Mouse (Mus musculus) frontal cortex, postnatal 36 days (tissue): ENCODE data around the gene Cd101.

Source experiments
- DNase-seq, 2 experiments: peaks; one replicate each; pipeline ENCODE4 v3.0.0; 2022; ENCODE audit warnings: low spot score in 2 of 2

Cd101 gene

DNA sequence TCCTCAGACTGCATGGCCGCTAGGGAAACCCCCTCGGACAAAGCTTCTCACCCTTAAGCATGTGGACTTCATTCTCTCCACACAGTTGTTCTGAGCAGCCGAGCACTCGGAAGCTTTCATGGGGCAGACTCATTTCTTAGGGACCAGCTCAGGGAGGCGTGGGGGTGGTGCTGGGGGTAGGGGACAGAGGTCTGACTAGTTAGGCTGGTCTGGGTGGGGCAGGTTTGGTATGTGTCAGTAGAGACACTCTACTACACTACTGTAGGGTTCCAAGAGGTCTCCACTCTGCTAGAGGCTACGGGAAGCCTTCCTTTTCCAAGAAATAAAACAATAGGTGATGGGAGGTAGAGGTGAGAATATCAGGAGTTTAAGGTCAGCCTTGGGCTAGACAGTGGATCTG, 15.3 kb upstream of the Cd101 start:
- DNase-seq = no peak

DNA sequence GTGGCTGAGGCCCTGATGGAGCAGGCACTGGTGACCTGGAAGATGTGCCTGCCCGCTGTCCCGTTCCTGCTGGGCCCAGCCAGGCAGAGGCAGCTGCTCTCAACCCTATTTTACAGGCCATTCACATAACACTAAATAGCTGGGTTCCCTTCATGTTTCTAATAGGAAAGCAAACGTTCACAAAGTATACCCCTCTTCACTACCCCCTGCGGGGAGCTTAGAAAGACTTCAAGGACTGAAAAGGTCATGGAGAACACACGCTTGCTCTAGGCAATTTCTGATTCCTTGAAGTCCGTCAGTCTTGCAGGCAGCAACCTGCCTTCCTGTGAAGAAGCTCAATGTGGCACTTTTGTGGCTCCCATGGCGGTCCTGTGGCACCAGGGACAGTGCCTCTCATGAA, 12.6 kb upstream of the Cd101 start:
- DNase-seq = no peak

DNA sequence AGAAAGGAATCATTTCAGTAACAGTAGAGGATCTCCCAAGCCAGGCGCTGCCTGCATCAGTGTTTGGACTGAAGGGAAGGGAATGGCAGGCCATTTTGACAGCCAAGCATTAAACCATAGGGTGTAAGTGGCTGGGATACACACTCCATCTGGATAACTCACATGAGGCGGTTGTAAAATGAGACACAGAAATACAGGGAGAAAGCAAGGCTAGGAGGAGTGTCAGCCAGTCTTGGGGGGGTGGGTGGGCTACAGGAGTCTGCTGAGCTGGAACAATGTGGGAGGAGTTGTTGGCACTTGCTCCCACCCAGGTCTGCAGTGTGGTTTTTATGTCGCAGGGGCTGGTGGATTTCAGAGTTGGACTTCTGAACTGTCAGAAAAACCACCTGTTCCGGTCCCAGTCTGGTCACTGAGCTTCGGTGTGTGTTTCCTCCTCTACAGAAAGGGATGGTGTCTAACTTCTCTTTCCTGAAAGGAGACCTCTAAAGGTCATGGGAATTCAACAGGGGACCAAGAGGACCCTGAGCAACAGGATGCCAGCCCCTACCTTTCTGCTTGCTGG, 8.7 kb upstream of the Cd101 start:
- no peak for DNase-seq

DNA sequence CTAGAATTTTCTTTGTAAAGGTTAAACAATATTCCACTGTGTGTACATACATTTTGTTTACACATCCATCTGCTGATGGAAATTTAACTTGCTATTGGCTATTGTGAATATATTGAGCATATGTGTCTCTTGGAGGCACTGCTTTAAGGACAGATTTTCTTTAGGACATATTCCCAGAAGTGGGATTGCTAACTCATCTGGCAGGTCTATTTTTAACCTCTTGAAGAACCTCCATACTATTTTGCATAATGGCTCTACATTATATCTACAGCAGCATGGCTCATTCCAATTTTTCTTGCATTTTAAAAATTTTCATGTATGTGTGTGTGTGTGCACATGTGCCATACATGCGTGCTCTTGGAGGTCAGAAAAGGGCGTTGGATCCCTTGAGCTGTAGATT, 6.6 kb upstream of the Cd101 start:
- DNase-seq = no peak

DNA sequence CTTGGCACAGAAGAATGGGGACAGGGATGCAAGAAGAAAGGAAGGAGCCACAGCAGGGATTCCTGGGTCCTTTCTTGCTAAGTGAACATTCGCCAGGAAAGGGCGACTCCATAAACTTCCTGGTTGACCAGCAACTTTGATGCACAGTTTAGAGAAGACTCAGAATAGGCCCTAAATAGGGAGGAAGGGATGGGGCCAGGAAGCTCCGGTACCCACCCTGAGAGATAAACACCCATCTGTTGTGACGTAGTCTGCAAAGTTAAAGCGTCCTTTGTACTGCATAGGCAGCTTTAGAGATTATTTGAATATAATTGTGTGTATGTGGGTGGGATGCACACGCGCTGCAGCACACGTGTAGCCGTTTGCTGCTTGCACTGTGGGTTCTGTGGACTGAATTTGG, 5.2 kb upstream of the Cd101 start:
- no peak for DNase-seq

DNA sequence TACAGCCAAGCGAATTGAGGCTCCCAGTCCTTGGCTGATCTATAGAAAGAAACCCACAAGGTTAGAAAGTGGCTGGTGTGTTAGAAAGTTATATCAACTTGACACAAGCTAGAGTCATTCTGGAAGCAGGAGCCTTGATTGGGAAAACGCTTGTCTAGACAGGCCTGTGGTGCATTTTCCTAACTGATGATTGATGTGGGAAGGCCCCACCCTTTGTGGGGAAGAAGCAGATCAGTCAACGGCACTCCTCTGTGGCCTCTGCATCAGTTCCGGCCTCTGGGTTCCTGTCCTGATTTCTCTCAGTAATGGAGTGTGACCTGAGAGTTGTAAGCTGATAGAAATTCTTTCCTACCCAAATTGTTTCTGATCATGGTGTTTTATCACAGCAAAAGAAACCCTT, 4.3 kb upstream of the Cd101 start:
- DNase-seq = no peak

DNA sequence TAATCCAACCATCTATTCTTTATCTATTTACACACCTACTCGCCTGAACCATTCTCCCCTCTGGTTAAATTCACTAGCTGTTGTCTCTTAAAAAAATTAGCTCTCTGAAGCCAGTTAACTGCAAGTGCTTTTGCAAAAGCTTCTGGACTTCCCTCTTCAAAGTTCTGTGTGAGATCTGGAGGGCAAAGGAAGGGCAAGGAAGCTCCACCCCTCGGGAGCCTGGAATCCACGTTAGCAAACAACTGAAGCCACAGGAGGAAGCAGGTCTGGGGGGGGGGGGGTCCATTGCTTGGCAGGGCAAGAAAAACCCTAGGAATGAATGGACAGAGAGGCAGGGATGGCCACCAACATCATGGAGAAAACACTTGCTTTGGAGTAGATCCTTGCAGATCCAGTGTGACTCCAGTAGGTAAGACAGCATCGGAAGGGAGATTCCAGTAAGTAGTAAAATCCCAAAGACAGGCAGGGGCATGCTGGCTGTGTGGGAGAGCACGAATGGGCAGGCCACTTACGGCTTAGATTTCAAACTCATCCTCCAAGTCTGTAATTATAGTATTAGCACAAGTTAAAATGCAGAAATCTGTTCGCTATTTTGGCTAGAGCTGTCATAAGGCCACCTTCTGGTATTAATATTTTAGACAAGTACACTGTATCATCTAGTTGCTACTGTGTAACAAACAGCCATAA, 2.2 kb upstream of the Cd101 start:
- DNase-seq = no peak

DNA sequence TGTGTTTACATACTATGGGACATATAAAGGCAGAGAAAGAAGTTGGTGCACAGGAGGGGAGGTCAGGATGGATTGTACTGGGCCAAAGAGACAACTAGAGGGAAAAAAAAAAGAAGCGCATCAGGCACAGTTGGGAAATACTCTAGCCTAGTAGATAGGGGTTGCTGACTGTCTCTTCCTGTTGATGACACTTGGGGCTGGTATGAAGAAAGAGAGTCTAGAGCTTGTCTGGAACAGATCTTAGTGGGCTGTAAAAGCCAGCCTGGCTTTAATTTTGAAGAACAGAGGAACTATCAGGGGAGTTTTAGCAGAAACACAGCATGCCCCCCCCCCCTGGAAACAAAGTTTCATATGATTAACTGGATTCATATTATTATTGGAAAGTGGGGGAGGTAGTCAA, 1.3 kb upstream of the Cd101 start:
- no peak for DNase-seq

DNA sequence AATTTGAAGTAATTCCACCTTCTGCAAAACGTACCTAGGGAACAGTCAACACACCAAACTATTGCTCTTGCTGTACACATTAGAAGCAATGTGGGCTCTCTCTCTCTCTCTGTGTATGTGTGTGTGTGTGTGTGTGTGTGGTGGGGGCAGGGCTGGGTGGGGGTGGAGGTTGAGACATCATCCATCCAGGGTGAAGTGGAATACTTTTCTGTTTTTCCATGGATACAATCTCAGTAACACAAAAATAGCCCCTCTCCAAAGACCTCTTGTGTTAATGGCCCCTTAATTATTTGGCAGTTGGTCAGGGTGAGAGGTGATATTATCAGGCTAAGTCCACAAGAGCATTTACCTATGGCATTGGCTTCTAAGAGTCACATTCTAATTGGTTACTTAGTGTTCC, 2.6 kb downstream of the Cd101 start:
- DNase-seq = no peak

DNA sequence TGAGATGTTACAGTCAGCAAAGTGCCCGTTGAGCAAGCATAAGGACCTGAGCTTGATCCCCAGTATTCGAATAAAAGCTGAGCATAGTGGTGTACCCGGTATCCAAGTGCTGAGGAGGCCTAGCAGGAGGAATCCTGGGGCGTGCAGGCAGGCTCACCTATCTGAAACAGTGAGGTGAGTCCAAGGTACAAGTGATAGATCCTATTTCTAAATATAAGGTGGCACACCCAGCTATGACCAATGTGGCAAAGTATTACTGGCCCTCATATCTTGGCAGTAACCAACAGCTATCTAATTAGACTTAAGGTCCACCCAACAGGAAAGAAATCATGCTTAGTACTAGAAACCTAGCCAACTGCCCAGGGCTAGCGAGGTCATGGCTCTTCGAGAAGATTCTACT, 6.4 kb downstream of the Cd101 start:
- DNase-seq = no peak

DNA sequence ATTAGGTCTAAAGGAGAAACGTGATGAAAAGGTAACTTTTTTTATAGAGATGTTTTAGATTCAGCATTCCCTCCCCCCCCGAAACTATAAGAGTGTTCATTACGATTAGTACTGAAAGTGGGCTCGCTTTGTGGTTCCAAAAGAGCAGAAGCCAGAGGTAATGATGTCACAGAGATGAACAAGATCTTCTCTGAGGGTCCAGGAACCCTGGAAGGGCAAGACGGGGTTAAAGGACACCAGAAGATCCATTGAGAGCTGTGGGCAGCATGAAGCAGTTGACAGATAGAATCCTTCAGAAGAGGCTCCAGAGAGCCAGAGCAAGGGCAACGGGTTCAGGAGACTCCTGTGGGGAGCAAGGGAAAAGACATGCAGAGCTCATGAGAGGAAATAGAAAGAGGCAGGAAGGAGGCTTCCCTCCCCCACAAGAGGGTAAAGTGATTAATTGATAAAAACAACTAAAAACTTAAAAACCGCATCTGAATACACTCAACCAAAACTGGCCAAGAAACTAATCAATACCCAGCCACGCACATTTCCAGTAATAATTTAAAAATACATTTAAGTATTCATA, 7.8 kb downstream of the Cd101 start:
- DNase-seq = no peak

DNA sequence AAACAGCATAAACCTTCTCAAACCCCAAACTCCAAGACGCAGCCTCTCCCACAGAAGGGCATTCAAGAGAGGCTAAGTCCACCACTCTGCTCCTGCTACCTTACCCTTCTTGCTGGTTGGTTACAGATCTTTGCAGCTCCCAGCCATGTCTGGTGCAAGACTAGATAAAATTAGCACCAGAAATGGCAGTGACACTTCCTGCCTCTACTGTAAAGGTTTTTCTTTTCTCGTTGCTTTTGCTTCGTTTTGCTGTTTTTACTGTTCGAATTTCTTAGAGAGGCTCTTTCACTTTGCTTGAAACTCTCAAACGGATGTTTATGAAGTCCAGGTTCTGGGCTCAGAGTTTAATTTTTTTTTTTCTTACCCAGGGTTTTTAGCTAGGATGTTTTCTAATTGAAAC, 8.3 kb downstream of the Cd101 start:
- DNase-seq = no peak

DNA sequence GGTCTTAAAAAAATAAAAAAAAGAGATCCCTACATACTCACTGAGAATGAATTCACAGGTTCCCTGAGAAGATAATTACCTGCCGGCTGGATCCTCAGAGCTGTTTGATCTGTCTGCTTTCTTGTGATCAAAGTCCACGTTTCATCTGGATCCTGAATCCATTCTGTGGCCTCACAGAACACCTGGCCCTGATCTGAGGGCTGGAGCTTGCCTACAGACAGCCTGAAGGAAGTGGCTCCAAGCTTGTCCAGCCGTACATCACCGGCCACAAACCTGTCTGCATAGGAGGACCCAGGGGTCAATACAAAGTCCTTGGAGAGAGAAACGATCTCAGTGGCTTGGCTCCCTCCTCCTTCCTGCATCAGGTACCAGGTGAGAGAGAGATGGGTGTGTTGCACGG, 10.9 kb downstream of the Cd101 start:
- DNase-seq = no peak

DNA sequence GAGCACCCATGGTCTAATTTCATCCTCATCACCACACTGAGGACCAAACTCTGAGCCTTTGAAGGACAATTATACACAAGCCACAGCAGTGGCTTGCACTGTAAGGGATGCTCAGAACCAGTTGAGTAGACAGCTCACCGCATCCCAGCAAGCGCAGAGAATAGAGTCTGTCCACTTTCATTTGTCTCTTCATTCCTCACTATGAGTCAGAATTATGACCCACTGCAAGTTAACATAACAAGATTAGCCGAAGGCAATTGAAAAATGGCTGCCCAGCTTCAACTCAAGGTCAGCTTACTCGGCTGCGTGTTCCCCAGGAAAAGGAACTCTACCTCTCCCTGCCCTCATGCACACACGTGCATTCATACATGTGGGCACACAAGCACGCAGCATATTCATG, 13.3 kb downstream of the Cd101 start:
- DNase-seq = no peak

DNA sequence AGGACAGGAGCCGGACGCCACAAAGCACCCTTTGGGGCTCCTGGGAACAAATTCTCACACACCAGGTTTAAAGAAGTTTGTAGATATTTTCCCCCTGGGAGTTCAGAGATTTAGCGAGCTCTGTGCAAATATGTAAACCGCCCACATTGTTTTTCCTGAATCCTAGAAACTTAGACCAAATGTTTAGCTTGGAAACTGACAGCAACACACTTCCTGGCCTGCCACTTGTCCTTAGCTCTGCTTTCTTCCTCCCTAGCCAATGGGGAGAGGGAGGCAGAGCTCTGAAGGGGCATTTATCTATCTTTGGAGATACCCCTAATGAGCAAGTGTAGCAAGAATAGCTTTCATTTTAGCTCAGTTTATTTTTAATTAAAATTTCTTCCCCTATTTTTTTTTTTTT, 14.1 kb downstream of the Cd101 start:
- DNase-seq = no peak

DNA sequence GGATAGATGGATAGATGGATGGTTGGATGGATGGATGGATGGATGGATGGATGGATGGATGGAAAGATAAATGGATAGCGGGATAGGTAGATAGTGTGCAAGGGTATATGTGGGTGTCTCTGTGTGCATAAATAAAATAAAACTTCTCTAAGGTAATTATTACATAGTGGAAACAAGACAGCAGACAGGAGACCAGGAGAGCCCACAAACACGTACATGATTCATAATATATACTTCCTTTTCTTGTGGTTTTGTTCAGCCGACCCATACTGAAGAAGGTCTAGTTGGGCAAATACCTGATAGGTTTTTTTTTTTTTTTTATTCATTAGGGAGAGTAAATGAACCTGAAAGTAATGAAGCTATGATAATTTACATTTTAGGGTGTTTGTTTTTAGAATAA, 15.8 kb downstream of the Cd101 start:
- DNase-seq = no peak

DNA sequence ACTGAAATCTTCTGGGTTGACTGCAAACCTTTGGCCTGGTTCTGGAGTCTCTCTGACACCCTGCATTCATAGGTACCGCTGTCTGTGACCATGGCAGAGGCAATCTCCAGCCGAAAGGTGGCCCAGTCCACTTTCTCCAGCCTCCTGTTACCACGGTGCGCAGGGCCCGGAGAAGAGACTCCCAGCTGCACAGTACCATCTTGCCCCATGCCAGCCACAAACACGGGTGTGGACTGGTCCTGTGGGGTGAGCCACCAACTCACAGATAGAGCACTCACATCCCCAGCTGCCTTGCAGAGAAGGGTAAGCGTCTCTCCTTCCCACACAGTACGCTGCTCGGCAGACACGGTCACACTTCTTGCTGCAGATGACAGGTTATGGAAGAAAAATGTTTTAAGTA, 16.4 kb downstream of the Cd101 start:
- DNase-seq = no peak

DNA sequence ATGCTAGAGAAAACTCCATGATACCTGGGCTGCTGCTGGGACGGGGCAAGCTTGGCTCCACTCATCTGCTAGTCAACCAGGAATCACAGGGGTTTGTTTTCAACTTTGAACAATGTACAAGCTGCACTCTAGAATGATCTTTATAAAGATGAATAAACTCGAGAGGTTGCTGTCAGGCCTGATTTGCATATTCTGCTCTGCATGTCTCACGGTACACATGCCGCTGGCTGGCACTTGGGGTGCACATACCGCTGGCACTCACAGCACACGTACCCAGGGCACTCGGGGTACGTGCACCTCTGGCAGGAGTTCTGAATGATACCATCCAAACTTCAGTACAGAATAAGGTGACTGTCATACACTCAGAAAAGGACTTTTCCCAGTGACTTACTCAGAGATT, 16.8 kb downstream of the Cd101 start:
- DNase-seq = no peak

DNA sequence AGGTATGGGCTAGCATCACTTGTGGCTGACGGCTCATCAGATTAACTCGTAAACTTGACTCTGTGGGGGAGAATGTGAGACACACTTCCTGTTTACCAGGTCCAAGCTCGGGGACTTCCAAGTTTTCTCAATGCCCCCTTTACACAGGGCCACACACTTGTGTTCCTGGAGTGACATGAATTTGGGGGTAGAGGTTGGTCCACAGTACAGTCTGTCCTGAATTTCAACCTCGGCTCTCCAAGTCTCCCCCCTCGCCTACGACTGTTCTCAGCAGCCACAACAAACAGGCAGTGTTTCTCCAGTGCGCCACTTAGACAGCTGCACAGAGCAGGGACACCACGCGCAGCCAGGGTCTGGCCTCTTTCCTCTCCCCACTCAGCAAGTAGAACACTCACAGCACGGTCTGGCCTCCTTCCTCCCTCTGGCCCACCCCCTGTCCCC, 17.2 kb downstream of the Cd101 start:
- DNase-seq = peak in 1 of 2 experiments; percentile 42

DNA sequence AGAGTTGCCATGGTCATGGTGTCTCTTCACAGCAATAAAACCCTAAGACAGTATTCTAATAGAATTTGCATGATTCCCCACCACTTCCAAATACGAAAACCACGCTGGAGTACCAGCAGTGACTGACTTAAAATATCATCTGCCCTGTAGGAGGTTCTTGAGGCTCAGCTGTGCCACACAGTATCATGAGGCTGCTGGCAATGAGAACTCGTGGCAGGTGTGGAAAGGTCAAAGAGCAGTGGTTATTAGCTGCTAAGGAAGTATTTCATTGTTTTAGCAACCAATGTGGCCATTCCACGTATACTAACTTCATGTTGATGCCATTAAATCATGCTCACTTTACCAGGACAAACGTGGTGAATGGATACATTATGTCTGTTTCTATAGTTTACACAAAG, 18.2 kb downstream of the Cd101 start:
- DNase-seq = no peak

DNA sequence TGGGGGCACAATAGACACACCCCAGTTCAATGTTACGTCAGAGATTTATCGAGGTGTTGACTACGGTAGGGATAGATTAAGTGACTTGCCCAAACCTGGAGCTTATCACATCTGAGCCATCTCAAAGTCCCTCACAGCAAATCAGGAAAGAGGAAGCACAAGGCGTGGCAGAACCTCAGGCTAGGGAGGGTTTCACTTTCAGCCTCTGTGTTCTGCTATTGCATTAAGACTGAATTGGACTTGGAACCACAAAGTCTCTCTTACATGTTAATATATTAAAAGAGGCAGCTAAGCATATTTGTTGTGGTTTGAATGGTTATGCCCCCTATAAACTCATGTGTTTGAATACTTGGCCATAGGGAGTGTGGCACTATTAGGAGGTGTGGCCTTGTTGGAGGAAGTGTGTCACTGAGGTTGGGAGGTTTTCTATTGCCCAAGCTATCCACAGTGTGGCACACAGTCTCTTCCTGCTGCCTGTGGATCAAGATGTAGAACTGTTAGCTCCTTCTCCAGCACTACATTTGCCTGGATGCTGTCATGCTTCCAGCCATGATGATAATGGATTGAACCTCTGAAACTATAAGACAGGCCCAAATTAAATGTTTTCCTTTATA, 18.7 kb downstream of the Cd101 start:
- no peak for DNase-seq

DNA sequence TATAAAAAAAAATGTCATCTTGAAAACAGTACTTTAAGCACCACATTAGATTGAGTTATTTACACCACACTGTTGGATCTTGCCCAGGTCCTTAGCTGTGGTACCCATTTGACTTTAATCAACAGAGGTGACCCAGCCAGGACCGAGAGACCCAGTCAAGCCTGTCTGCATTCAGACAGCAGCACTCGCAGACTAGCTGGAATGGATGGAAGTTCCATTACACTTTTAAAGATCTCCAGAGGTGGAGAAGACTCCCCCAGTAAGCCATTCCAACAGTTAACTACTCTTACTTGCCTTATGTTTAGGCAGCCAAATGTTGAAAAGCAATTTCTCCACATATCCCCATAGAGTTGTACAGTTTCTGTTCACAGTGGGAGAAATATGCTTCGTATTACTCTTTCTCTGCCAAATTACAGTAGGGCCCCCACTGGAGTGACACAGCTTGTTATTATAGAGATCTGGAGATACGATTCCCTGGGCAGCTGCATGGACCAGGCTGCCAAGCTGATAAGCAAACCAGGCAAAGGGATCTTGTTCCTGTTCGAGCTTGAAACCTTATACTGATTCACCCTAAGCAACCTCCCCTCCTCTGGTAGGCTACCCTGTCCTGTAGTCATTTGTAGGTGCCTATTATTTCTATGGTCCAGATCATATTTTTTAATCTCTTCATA, 22.1 kb downstream of the Cd101 start:
- no peak for DNase-seq

DNA sequence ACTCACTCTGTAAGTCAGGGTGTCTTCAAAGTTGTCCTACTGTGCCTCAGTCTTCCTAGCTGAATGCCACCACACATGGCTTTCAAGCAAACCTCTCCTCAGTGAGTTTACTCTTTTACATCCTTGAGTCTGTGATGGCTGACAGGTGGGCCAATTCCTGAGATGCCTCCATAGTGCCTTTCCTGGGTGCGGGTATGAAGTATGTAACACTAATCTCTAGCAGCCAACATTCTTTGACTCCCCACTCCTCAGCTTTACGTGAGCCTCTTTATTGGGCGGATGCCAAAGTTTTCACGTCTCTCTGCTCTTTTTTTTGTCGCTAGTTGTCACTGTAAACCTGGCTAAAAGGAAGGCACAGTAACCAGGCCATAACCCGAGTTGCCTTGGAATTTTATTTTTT, 24.0 kb downstream of the Cd101 start:
- DNase-seq = no peak
